Mouse (Mus musculus) large intestine, adult 2 months (tissue): ENCODE data around the gene Eif4g3. TPM values are rescaled to one million over a fixed set of nuclear protein-coding genes. Genes with fewer than 3 reads are reported as not detected.

Experiments used
- DNase-seq: peaks from one replicate; pipeline ENCODE4 v3.0.0-alpha.2; 2012; ENCODE audit warnings: low read depth, low spot score
- WGBS: fragments of 180-500 bp; shearing (Covaris S2); methylation state at CpG from one replicate; pipeline ENCODE4 v1.1.7; 2018; 5-methylcytosine and 5-hydroxymethylcytosine counted together
- polyA plus RNA-seq: library from polyadenylated mRNA; depleted of rRNA; stranded (reverse); fragments of >200 nt; gene quantifications from 2 replicates; pipeline ENCODE4 v1.2.3, GENCODE M21; 2012

Gene Eif4g3
- polyA plus RNA-seq, 1 experiment: 16.6 TPM

GRCm38 (mm10) chr4:138018011-138018410 lies 25.2 kb downstream of the Eif4g3 start:
- WGBS: 77% methylated on average over 6 of the region's 6 CpGs

DNA sequence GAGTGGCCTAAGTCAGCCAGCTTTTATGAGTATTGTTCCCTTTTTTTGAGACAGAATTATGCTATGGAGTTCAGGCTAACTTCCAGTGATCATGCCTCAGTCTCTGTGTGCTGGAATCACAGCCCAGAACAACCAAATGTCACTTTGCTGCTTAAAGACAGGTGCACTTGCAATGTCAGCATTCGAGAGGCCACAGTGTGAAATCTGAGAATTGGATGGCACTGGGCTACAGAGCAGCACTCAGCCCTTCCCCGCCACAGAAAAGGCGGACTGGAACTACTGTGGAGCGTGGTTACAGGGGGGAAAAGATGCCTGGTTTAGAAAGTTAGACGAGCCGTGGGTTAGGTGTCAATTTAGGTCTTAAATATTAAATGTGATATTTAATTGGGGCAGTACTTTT lies 27.4 kb downstream of the Eif4g3 start:
- DNase-seq: no peak
- WGBS: 88% methylated on average over 6 of the region's 6 CpGs

More at GRCm38 (mm10) chr4:138018011-138018410, 25.2 kb downstream of the Eif4g3 start:
- no peak for DNase-seq

- 76% methylated on average over 6 of the region's 6 CpGs for WGBS
- no peak for DNase-seq
These were observed 28.8 kb downstream of the Eif4g3 start for GRCm38 (mm10) chr4:138021651-138022050.

DNA sequence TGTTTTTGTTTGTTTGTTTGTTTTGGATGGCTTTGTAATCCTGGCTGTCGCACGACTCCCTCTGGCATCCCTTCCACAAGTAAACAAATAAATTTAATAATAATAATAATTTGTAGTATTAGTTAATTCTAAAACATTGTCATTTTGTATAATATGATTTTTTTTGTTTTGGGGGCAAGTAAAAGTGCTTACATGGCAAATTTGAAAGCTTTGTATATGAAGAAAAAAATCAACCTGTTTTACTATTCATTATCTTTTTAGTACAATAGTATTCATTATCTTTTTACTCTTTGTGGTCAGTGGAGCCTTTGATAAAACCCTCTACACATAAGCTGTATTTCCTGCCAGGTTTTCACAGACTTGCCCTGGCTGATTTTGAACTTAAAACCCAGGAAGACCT lies 29.9 kb downstream of the Eif4g3 start:
- WGBS: 78% methylated on average over 2 of the region's 2 CpGs
- no peak for DNase-seq

DNA sequence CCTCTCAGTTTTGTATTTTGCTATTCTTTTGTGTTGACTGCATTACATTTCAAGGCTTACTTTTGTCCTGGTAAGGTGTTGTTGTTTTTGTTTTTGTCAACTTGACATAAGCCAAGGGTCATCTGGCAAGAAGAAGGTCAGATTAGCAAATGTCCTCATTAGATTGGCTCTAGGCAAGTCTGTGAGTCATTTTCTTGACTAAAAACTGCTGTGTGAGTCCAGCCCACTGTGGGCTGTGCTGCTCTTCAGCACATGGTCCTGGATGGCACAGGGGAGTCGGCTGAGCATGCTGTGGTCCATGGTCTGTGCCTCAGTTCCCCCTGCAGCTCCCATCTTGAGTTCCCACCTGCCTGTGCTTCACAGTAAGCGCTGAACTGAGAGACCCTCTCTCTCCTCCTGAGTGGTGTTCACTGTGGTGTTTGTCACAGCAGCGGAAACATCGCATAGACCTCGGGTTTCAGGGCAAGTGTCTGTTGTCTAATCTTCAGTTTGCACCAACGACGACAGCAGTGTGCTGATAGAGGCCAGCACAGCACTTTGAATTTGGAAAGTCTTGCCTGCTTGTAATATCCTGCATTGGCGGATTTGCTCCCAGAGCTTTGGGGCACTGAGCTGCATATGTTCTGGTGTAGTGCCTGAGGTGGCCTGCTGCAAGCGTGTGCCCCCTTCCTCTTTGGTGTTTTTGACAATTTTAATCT lies 30.7 kb downstream of the Eif4g3 start:
- WGBS: 89% methylated on average over 9 of the region's 9 CpGs
- DNase-seq: no peak

DNA sequence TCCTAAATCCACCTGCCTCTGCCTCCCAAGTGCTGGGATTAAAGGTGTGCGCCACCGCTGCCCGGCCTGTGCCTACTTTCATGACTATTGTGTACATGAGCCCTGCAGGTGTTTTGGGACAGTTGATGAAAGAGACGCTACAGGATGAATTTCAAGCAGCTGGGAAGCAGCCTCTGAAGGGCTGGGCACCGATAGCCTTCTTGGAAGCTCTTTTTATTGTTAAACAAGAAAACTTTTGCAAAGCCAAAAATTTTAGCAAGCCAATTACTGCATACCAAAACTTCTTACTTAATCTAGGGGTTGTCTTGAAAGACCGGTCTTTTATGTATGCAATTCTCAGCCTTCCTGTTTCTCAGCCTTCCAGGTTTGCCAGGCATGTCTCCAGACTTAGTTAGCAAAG lies 36.3 kb downstream of the Eif4g3 start:
- WGBS: 77% methylated on average over 6 of the region's 6 CpGs
- no peak for DNase-seq

GRCm38 (mm10) chr4:138031828-138032227 lies 39.0 kb downstream of the Eif4g3 start:
- WGBS: 64% methylated on average over 10 of the region's 10 CpGs
- no peak for DNase-seq

GRCm38 (mm10) chr4:138033871-138034270 lies 41.0 kb downstream of the Eif4g3 start:
- 80% methylated on average over 4 of the region's 4 CpGs for WGBS
- DNase-seq: no peak

DNA sequence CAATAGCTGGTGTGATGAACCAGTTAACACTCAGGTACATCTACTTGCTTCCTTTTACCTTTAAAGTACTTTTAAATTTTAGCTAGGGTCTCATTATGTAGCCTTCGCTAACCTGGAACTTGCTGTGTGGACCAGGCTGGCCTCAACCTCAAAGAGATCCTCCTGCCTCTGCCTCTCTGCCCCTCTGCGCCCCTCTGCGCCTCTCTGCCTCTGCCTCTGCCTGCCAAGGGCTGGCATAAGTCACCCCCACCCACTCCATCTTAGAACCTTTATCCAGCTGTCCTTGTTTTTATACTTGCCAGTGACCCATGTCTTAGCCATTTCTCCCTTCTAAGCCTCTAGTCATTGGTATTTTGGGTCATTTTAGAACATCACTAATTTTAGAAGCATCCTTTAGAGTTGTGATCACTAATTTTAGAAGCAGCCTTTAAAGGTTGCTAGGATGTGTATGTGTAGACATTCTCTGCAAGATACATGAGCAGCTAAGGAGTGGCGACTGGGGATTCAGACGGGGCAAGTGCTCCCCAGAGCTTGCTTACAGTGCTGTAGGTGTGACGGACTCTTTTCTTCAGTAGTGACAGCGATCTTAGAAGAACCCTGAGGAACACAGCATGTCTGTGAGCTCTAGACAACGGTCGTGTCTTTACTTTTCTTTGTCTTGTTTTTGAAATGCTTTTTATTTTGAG lies 42.8 kb downstream of the Eif4g3 start:
- WGBS: 94% methylated on average over 9 of the region's 9 CpGs
- no peak for DNase-seq

DNA sequence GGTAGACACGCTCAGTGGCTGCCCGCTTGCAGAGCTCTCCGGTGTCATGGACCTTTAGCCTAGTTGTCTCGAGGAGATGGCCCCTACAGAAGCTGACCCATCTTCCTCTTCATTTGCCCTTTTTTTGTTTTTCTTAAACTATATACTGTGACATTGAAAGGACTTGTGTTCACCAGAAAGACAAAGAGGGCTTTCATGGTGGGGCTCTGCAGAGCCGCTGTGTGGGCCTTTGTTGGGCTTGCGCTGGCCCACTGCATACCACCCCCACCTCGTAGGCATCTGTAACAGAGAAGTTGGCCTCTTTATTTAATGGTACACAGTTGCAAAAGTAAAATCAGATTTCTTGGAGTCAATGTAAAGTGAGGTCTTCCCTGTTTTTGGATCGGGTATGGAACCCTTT lies 44.3 kb downstream of the Eif4g3 start:
- 90% methylated on average over 8 of the region's 8 CpGs for WGBS
- no peak for DNase-seq

- no peak for DNase-seq
- 78% methylated on average over 1 of the region's 1 CpGs for WGBS
These were observed 45.1 kb downstream of the Eif4g3 start for GRCm38 (mm10) chr4:138037896-138038295.

DNA sequence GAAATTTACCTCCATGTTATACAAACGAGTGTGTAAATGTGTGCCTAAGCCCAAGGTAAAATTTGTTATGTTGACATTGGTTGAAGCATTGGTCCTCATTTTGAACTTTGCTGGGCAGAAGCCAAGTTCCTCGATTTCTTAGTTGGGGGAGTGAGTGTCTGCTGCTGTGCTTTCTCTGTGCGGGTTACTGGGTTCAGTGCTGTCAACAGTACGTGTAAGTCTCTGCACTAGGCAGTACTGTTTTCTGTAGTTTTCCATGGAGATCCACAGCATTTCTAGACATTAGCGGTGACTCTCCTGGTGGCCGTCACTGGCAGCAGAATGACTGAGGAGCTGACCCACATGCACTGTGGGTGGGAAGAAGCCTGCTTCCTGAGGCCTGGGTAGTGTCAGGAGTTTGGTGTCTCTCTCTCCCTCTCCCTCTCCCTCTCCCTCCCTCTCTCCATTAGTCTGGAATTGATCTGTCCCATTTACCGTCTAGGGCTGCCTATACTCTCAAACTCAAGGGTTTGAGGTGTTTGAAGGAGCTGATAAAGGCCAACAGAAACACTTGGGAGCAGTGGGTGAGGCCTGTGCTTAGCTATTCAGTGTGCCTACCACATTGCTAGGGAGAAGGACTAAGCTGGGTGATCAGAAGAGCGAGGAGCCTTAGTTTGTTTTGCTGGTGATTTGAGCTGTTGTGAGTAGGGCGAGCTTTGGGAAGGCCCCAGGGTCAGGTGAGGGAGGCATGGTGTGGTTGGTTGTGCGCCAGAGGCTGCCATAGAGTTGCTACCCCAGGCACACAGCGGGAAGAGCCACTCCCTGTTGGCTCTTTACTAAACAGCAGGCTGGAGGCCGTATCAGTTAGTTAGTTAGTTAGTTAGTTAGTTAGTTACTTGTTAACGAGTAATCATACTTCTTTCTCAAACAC lies 45.8 kb downstream of the Eif4g3 start:
- no peak for DNase-seq

GRCm38 (mm10) chr4:138039275-138039651 lies 46.4 kb downstream of the Eif4g3 start:
- no peak for DNase-seq
- 82% methylated on average over 9 of the region's 9 CpGs for WGBS

More for the DNA sequence above, 45.8 kb downstream of the Eif4g3 start:
- 64% methylated on average over 13 of the region's 13 CpGs for WGBS

DNA sequence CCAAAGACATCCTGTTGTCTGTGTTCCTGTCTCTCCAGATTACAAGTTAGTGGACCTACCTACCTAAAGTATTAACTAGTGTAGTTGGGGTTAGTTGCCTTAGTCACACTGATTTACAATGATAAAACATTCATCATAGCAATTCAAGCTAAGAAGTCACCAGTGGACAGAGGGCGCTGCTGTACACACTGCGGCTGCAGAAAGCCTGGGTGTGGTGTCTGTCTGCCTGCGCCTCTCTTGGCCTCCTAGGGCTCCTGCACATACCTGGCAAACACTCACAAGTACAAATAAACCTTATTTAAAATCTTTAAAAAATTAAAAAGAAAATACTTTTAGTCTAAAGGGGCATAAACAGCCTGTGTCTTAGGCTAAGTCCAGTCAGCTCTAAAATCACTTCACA lies 47.8 kb downstream of the Eif4g3 start:
- no peak for DNase-seq
- 77% methylated on average over 3 of the region's 3 CpGs for WGBS

DNA sequence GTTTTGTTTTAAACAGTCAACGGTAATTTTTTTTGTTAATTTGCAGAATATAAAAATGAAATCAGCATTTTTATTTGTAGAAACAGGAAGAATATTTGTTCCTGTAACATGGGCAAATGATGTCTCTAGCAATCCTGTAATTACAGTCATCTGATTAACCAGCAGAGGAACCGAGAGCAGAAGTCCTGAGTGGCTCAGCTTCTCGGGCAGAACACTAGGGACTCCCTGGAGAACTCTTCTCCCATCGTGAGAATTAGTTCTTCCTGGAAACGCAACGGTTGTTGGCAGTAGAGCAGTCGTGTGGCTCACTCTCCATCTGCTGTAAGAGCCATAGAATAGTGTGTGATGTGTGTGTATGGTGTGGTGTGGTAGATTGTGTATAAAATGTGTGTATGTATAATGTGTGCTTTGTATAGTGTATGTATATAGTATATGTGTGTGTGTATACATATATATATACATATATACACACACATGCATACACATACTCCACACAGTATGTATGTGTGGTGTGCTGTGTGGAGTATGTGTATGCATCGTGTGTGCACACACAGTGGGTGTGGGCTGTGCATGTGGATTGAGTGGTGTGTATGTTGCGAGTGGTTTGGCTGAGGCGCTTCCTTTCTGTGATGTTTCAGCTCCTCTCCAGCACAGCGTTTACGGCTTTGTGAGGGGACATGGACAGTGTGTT lies 48.9 kb downstream of the Eif4g3 start:
- DNase-seq: no peak
- 60% methylated on average over 12 of the region's 12 CpGs for WGBS

- 34% methylated on average over 2 of the region's 2 CpGs for WGBS
- no peak for DNase-seq
These were observed 49.4 kb downstream of the Eif4g3 start for GRCm38 (mm10) chr4:138042257-138042589.

- no peak for DNase-seq
- 82% methylated on average over 5 of the region's 5 CpGs for WGBS
These were observed 49.8 kb downstream of the Eif4g3 start for GRCm38 (mm10) chr4:138042625-138043024.

- 97% methylated on average over 16 of the region's 16 CpGs for WGBS
- no peak for DNase-seq
These were observed 52.1 kb downstream of the Eif4g3 start for GRCm38 (mm10) chr4:138044841-138045500.

DNA sequence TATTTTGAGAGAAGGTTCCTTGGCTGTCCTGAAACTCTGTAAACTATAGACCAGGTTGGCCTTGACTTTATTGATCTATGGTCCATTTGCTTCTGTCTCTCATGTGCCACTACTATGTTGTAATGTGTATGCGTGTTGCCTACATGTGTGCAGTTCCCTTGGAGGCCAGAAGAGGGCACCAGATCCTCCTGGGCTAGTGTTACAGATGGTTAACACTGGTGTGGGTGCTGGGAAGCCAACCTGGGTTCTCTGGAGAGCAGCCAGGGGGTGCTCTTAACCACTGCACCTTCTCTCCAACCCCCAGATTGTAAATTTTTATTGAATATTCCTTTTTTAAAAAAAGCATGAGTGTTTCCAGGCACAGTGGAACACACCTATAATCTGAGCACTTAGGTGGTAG lies 53.0 kb downstream of the Eif4g3 start:
- no peak for DNase-seq
- WGBS: 100% methylated on average over 1 of the region's 1 CpGs
